Mouse (Mus musculus) heart, embryonic 15.5 days (tissue): ENCODE measurements around the gene Fam120a. TPM values are rescaled to one million over a fixed set of nuclear protein-coding genes. Genes with fewer than 3 reads are reported as not detected.
A peak's percentile ranks its signal among the peaks of the same experiment; 100 is the strongest.

Experiments used
- ATAC-seq: fragments of 200-750 bp; cut with Nextera tagmentation; replicated peaks from 2 replicates; pipeline ENCODE4 v1.8.0; 2017; ENCODE audit warnings: low read depth, moderate TSS enrichment; ENCODE audit not compliant: insufficient number of reproducible peaks, insufficient read depth, low FRiP score
- H3K27ac ChIP-seq: fragments of 300-500 bp; sonication (generic); 2 replicates; pipeline ENCODE4 v1.5.1; 2015; ENCODE audit warnings: mild to moderate bottlenecking, inconsistent platforms
- H3K27me3 ChIP-seq: fragments of 300-500 bp; sonication (generic); 2 replicates; pipeline ENCODE4 v1.6.1; 2015; ENCODE audit warnings: inconsistent platforms
- H3K36me3 ChIP-seq: fragments of 300-500 bp; sonication (generic); 2 replicates; pipeline ENCODE4 v1.6.1; 2015; ENCODE audit warnings: mild to moderate bottlenecking, inconsistent platforms
- H3K4me1 ChIP-seq: fragments of 300-500 bp; sonication (generic); replicated peaks from 2 replicates; pipeline ENCODE4 v1.6.1; 2015; ENCODE audit warnings: inconsistent platforms
- H3K4me2 ChIP-seq: fragments of 300-500 bp; sonication (generic); 2 replicates; pipeline ENCODE4 v1.6.1; 2015; ENCODE audit warnings: inconsistent platforms, mild to moderate bottlenecking, moderate library complexity
- H3K4me3 ChIP-seq: fragments of 300-500 bp; sonication (generic); 2 replicates; pipeline ENCODE4 v1.5.1; 2015; ENCODE audit warnings: mild to moderate bottlenecking, inconsistent platforms
- H3K9ac ChIP-seq: fragments of 300-500 bp; sonication (generic); 2 replicates; pipeline ENCODE4 v1.6.1; 2015; ENCODE audit warnings: mild to moderate bottlenecking, inconsistent platforms
- H3K9me3 ChIP-seq: fragments of 300-500 bp; sonication (generic); replicated peaks from 2 replicates; pipeline ENCODE4 v1.6.1; 2016; ENCODE audit warnings: inconsistent platforms
- WGBS: fragments of 180-500 bp; shearing (Covaris S2); methylation state at CpG from one replicate; pipeline ENCODE4 v1.1.7; 2015; ENCODE audit warnings: mixed read lengths; 5-methylcytosine and 5-hydroxymethylcytosine counted together
- polyA plus RNA-seq: library from polyadenylated mRNA; unstranded; fragments of >200 nt; fragmentation: Nextera tagmentation; extraction: Ambion mirVana; gene quantifications from 2 replicates; pipeline ENCODE4 v1.2.1, GENCODE M21; 2015

Fam120a gene
- polyA plus RNA-seq, 1 experiment from 2014 or later, result 16.9 TPM

GRCm38 (mm10) chr13:48965559-48966525 is 2.0 kb downstream of the Fam120a start:
- no peaks in the 10 kb centered on the region for H3K27me3 ChIP-seq
- peak; percentile 42 for ATAC-seq
- H3K9ac ChIP-seq, result peak overlapping the region; percentile 93
- 6% methylated on average over 7 of the region's 7 CpGs for WGBS
- H3K27ac ChIP-seq, result peak overlapping the region; percentile 99
- no peaks in the 10 kb centered on the region for H3K9me3 ChIP-seq
- peak overlapping the region; percentile 87 for H3K4me2 ChIP-seq
- peak overlapping the region; percentile 88 for H3K4me3 ChIP-seq
- peaks cover 50% of the 10 kb centered on the region for H3K4me1 ChIP-seq
- H3K36me3 ChIP-seq, result no peaks in the 10 kb centered on the region

- Histone ChIP-seq H3K4me1 (peaks cover 48% of the 10 kb centered on the region), H3K9ac (peak overlapping the region; percentile 34), H3K27me3 (no peaks in the 10 kb centered on the region), H3K4me3 (peak overlapping the region; percentile 88), H3K27ac (peak overlapping the region; percentile 99), H3K9me3 (no peaks in the 10 kb centered on the region), H3K36me3 (no peaks in the 10 kb centered on the region), H3K4me2 (peak overlapping the region; percentile 87)
- WGBS, result 60% methylated on average over 4 of the region's 4 CpGs
- ATAC-seq, result no peak
These were observed 3.0 kb downstream of the Fam120a start for GRCm38 (mm10) chr13:48964850-48965249.

GRCm38 (mm10) chr13:48963111-48963510 is 4.7 kb downstream of the Fam120a start:
- no peak overlapping the region for H3K9ac ChIP-seq
- H3K4me2 ChIP-seq, result no peak overlapping the region
- ATAC-seq, result no peak
- H3K27ac ChIP-seq, result 0 out of 2 replicates have a peak overlapping the region, but pooled peaks have one; percentile 9
- H3K36me3 ChIP-seq, result no peaks in the 10 kb centered on the region
- 77% methylated on average over 1 of the region's 1 CpGs for WGBS
- H3K27me3 ChIP-seq, result no peaks in the 10 kb centered on the region
- peaks cover 48% of the 10 kb centered on the region for H3K4me1 ChIP-seq
- H3K4me3 ChIP-seq, result no peak overlapping the region
- H3K9me3 ChIP-seq, result no peaks in the 10 kb centered on the region

GRCm38 (mm10) chr13:48962519-48962918 is 5.3 kb downstream of the Fam120a start:
- no peak for ATAC-seq

GRCm38 (mm10) chr13:48958608-48959007 is 9.2 kb downstream of the Fam120a start:
- WGBS, result 67% methylated on average over 4 of the region's 4 CpGs
- Histone ChIP-seq H3K36me3 (no peaks in the 10 kb centered on the region), H3K4me2 (no peak overlapping the region), H3K9ac (no peak overlapping the region), H3K27ac (no peak overlapping the region), H3K4me3 (no peak overlapping the region), H3K27me3 (no peaks in the 10 kb centered on the region), H3K9me3 (no peaks in the 10 kb centered on the region), H3K4me1 (peaks cover 37% of the 10 kb centered on the region)
- no peak for ATAC-seq

More at GRCm38 (mm10) chr13:48962519-48962918, 5.3 kb downstream of the Fam120a start:
- H3K4me2 ChIP-seq, result no peak overlapping the region
- H3K4me1 ChIP-seq, result peaks cover 48% of the 10 kb centered on the region
- H3K27ac ChIP-seq, result peak overlapping the region; percentile 9; the same call in 1 of the 2 replicates
- no peaks in the 10 kb centered on the region for H3K36me3 ChIP-seq
- no peak overlapping the region for H3K9ac ChIP-seq
- no peak overlapping the region for H3K4me3 ChIP-seq
- H3K27me3 ChIP-seq, result no peaks in the 10 kb centered on the region
- 46% methylated on average over 3 of the region's 3 CpGs for WGBS
- H3K9me3 ChIP-seq, result no peaks in the 10 kb centered on the region

- no peaks in the 10 kb centered on the region for H3K9me3 ChIP-seq
- no peak for ATAC-seq
- no peaks in the 10 kb centered on the region for H3K36me3 ChIP-seq
- 85% methylated on average over 4 of the region's 4 CpGs for WGBS
- H3K4me2 ChIP-seq, result no peak overlapping the region
- no peak overlapping the region for H3K4me3 ChIP-seq
- H3K27me3 ChIP-seq, result no peaks in the 10 kb centered on the region
- H3K27ac ChIP-seq, result no peak overlapping the region
- peaks cover 24% of the 10 kb centered on the region for H3K4me1 ChIP-seq
- no peak overlapping the region for H3K9ac ChIP-seq
These were observed 13.0 kb downstream of the Fam120a start for GRCm38 (mm10) chr13:48954825-48955224.

GRCm38 (mm10) chr13:48950600-48951241 is 17.1 kb downstream of the Fam120a start:
- WGBS, result 53% methylated on average over 5 of the region's 5 CpGs
- Histone ChIP-seq H3K27me3 (no peaks in the 10 kb centered on the region), H3K27ac (no peak overlapping the region), H3K4me1 (peaks cover 15% of the 10 kb centered on the region), H3K4me2 (no peak overlapping the region), H3K36me3 (peaks cover 26% of the 10 kb centered on the region), H3K9me3 (no peaks in the 10 kb centered on the region), H3K4me3 (no peak overlapping the region), H3K9ac (no peak overlapping the region)
- ATAC-seq, result no peak

- ATAC-seq, result no peak
- no peak overlapping the region for H3K4me3 ChIP-seq
- WGBS, result 87% methylated on average over 6 of the region's 6 CpGs
These were observed 18.9 kb downstream of the Fam120a start for GRCm38 (mm10) chr13:48948951-48949350.

GRCm38 (mm10) chr13:48944571-48944970 is 23.2 kb downstream of the Fam120a start:
- no peak for ATAC-seq
- Histone ChIP-seq H3K4me3 (no peak overlapping the region), H3K27me3 (no peaks in the 10 kb centered on the region), H3K4me2 (no peak overlapping the region), H3K9me3 (no peaks in the 10 kb centered on the region), H3K36me3 (peaks cover 35% of the 10 kb centered on the region), H3K27ac (no peak overlapping the region), H3K4me1 (peaks cover 23% of the 10 kb centered on the region; the same call in 1 of the 2 replicates), H3K9ac (no peak overlapping the region)
- WGBS, result 60% methylated on average over 1 of the region's 1 CpGs

More at GRCm38 (mm10) chr13:48948951-48949350, 18.9 kb downstream of the Fam120a start:
- no peak overlapping the region for H3K27ac ChIP-seq
- no peak overlapping the region for H3K9ac ChIP-seq
- peaks cover 29% of the 10 kb centered on the region for H3K36me3 ChIP-seq
- H3K4me2 ChIP-seq, result no peak overlapping the region
- no peaks in the 10 kb centered on the region for H3K27me3 ChIP-seq
- H3K9me3 ChIP-seq, result no peaks in the 10 kb centered on the region
- H3K4me1 ChIP-seq, result peaks cover 13% of the 10 kb centered on the region

- Histone ChIP-seq H3K36me3 (peaks cover 21% of the 10 kb centered on the region), H3K4me1 (peaks cover 23% of the 10 kb centered on the region; the same call in 1 of the 2 replicates), H3K4me3 (no peak overlapping the region), H3K4me2 (no peak overlapping the region), H3K9ac (no peak overlapping the region), H3K27me3 (no peaks in the 10 kb centered on the region), H3K27ac (0 out of 2 replicates have a peak overlapping the region, but pooled peaks have one; percentile 15), H3K9me3 (no peaks in the 10 kb centered on the region)
- WGBS, result 81% methylated on average over 2 of the region's 2 CpGs
- no peak for ATAC-seq
These were observed 25.3 kb downstream of the Fam120a start for GRCm38 (mm10) chr13:48942471-48942870.

- Histone ChIP-seq H3K27me3 (no peaks in the 10 kb centered on the region), H3K27ac (0 out of 2 replicates have a peak overlapping the region, but pooled peaks have one; percentile 15), H3K4me2 (no peak overlapping the region), H3K9me3 (no peaks in the 10 kb centered on the region), H3K36me3 (peaks cover 16% of the 10 kb centered on the region), H3K4me1 (peaks cover 23% of the 10 kb centered on the region; the same call in 1 of the 2 replicates), H3K4me3 (no peak overlapping the region), H3K9ac (no peak overlapping the region)
- ATAC-seq, result no peak
- 40% methylated on average over 3 of the region's 3 CpGs for WGBS
These were observed 26.0 kb downstream of the Fam120a start for GRCm38 (mm10) chr13:48941773-48942172.
